Mouse (Mus musculus): ENCODE data around the gene March9.

Gene March9

GRCm38 (mm10) chr10:127059968-127060916 is at the start of gene March9:
Gene March9, minus strand, starts transcription at chr10:127060184.
- CTCF ChIA-PET = no interaction called here

- CTCF ChIA-PET = no interaction called here
Observed at GRCm38 (mm10) chr10:127108262-127108583, 48.2 kb upstream of the March9 start.

- CTCF ChIA-PET = no interaction called here
Observed at GRCm38 (mm10) chr10:127107563-127108261, 47.7 kb upstream of the March9 start.

- CTCF ChIA-PET = no interaction called here
Observed at GRCm38 (mm10) chr10:127103631-127104030, 43.6 kb upstream of the March9 start.

GRCm38 (mm10) chr10:127101151-127101550 is 41.2 kb upstream of the March9 start:
- CTCF ChIA-PET = no interaction called here

GRCm38 (mm10) chr10:127100414-127100813 is 40.4 kb upstream of the March9 start:
- CTCF ChIA-PET = interaction anchor here (0.5 kb wide), 2 partner anchors 184 to 1673 kb away, joined by 4 to 7 read pairs; no protein-coding TSS in a partner anchor

- CTCF ChIA-PET = interaction anchor here (0.5 kb wide), 2 partner anchors 183 to 1673 kb away, joined by 4 to 7 read pairs; no protein-coding TSS in a partner anchor
Observed at GRCm38 (mm10) chr10:127099868-127100267, 39.9 kb upstream of the March9 start.

- CTCF ChIA-PET = no interaction called here
Observed at GRCm38 (mm10) chr10:127099191-127099590, 39.2 kb upstream of the March9 start.

- CTCF ChIA-PET = no interaction called here
Observed at GRCm38 (mm10) chr10:127098514-127098913, 38.5 kb upstream of the March9 start.

- CTCF ChIA-PET = interaction anchor here (0.6 kb wide), 1 partner anchor 522 kb away, joined by 3 read pairs; no protein-coding TSS in a partner anchor
Observed at GRCm38 (mm10) chr10:127094382-127094802, 34.4 kb upstream of the March9 start.

- CTCF ChIA-PET = no interaction called here
Observed at GRCm38 (mm10) chr10:127092742-127093141, 32.8 kb upstream of the March9 start.

- CTCF ChIA-PET = no interaction called here
Observed at GRCm38 (mm10) chr10:127091507-127092396, 31.8 kb upstream of the March9 start.

GRCm38 (mm10) chr10:127090560-127091411 is 30.8 kb upstream of the March9 start:
- CTCF ChIA-PET = no interaction called here

GRCm38 (mm10) chr10:127085633-127086032 is 25.6 kb upstream of the March9 start:
- CTCF ChIA-PET = interaction anchor here (0.7 kb wide), 1 partner anchor 52 kb away, joined by 5 read pairs; no protein-coding TSS in a partner anchor

GRCm38 (mm10) chr10:127085052-127085451 is 25.1 kb upstream of the March9 start:
- CTCF ChIA-PET = no interaction called here

GRCm38 (mm10) chr10:127083915-127084306 is 23.9 kb upstream of the March9 start:
- CTCF ChIA-PET = no interaction called here

- CTCF ChIA-PET = no interaction called here
Observed at GRCm38 (mm10) chr10:127083292-127083914, 23.4 kb upstream of the March9 start.

- CTCF ChIA-PET = no interaction called here
Observed at GRCm38 (mm10) chr10:127081996-127082620, 22.1 kb upstream of the March9 start.

- CTCF ChIA-PET = no interaction called here
Observed at GRCm38 (mm10) chr10:127080901-127081780, 21.2 kb upstream of the March9 start.
